Comparison of ENCODE assay signal across 20 mouse cellular contexts in genomic region chr14:79204866-79205265, GRCm38 (mm10). TPM values are rescaled to one million over a fixed set of nuclear protein-coding genes. Genes with fewer than 3 reads are reported as not detected.
DNase-seq lines count a peak whose midpoint lies in the region; ATAC-seq lines count a peak whose summit lies in the region.
"Had no signal": no experiment of that assay in that cellular context is flagged by ENCODE, and none has a peak within 500 bp of the region (broad histone marks: within the 10 kb centered on the region; RNA-seq: fewer than 3 reads in every experiment).

No protein-coding gene starts in this region.

- 91% methylated on average over 7 of the region's 7 CpGs for WGBS in midbrain, embryonic 13.5 days
- WGBS in midbrain, embryonic 15.5 days: 89% methylated on average over 7 of the region's 7 CpGs
- 91% methylated on average over 7 of the region's 7 CpGs for WGBS in forebrain, embryonic 16.5 days
- WGBS in limb, embryonic 15.5 days: 90% methylated on average over 7 of the region's 7 CpGs

- H3K9ac ChIP-seq in midbrain, embryonic 13.5 days (replicated peaks): no peak overlapping the region
- no peak overlapping the region for H3K9ac ChIP-seq in midbrain, embryonic 15.5 days
- H3K9ac ChIP-seq in forebrain, embryonic 16.5 days (replicated peaks; ENCODE audit: low read depth, low read length): no peak overlapping the region
- H3K9ac ChIP-seq in limb, embryonic 15.5 days: no peak overlapping the region
- H3K9ac ChIP-seq: embryonic facial prominence, embryonic 15.5 days; heart, embryonic 15.5 days; intestine, embryonic 15.5 days; lung, embryonic 15.5 days had no signal

- no peaks in the 10 kb centered on the region for H3K36me3 ChIP-seq in midbrain, embryonic 13.5 days
- no peaks in the 10 kb centered on the region for H3K36me3 ChIP-seq in midbrain, embryonic 15.5 days (replicated peaks)
- H3K36me3 ChIP-seq in forebrain, embryonic 16.5 days (ENCODE audit: control insufficient read depth, insufficient read depth): no peaks in the 10 kb centered on the region
- H3K36me3 ChIP-seq in limb, embryonic 15.5 days: no peaks in the 10 kb centered on the region; the same call in 1 of the 2 replicates
- H3K36me3 ChIP-seq: embryonic facial prominence, embryonic 15.5 days; heart, embryonic 15.5 days; intestine, embryonic 15.5 days; lung, embryonic 15.5 days had no signal

- DNase-seq in adrenal gland, adult 2 months: peak; percentile 0
- DNase-seq in adrenal gland, postnatal 10 days: no peak
- DNase-seq in natural killer cell, adult 2 months (ENCODE audit: low spot score in 2 of 2): no peak
- DNase-seq in cerebellum, adult 9-10 months: no peak
- DNase-seq: cerebellum, adult 11-12 months; liver; right cerebral cortex, postnatal 4 days had no signal

- no peaks in the 10 kb centered on the region for H3K9me3 ChIP-seq in midbrain, embryonic 13.5 days
- H3K9me3 ChIP-seq in midbrain, embryonic 15.5 days: no peaks in the 10 kb centered on the region
- H3K9me3 ChIP-seq in forebrain, embryonic 16.5 days (ENCODE audit: control insufficient read depth, low read length): no peaks in the 10 kb centered on the region
- no peaks in the 10 kb centered on the region for H3K9me3 ChIP-seq in limb, embryonic 15.5 days
- H3K9me3 ChIP-seq: embryonic facial prominence, embryonic 15.5 days; heart, embryonic 15.5 days; intestine, embryonic 15.5 days; lung, embryonic 15.5 days had no signal

- H3K4me2 ChIP-seq in midbrain, embryonic 13.5 days (replicated peaks): no peak overlapping the region
- H3K4me2 ChIP-seq in midbrain, embryonic 15.5 days: no peak overlapping the region
- no peak overlapping the region for H3K4me2 ChIP-seq in forebrain, embryonic 16.5 days (ENCODE audit: low read length)
- no peak overlapping the region for H3K4me2 ChIP-seq in limb, embryonic 15.5 days
- H3K4me2 ChIP-seq: embryonic facial prominence, embryonic 15.5 days; heart, embryonic 15.5 days; intestine, embryonic 15.5 days; lung, embryonic 15.5 days had no signal

- H3K4me3 ChIP-seq in midbrain, embryonic 13.5 days (replicated peaks): no peak overlapping the region
- H3K4me3 ChIP-seq in midbrain, embryonic 15.5 days: no peak overlapping the region
- H3K4me3 ChIP-seq in forebrain, embryonic 16.5 days (replicated peaks; ENCODE audit: low read length): no peak overlapping the region
- no peak overlapping the region for H3K4me3 ChIP-seq in limb, embryonic 15.5 days
- H3K4me3 ChIP-seq: embryonic facial prominence, embryonic 15.5 days; heart, embryonic 15.5 days; intestine, embryonic 15.5 days; lung, embryonic 15.5 days had no signal

- H3K27ac ChIP-seq in midbrain, embryonic 13.5 days: peak overlapping the region; percentile 5; the same call in 1 of the 2 replicates
- H3K27ac ChIP-seq in midbrain, embryonic 15.5 days: no peak overlapping the region
- H3K27ac ChIP-seq in forebrain, embryonic 16.5 days (ENCODE audit: low read length): peak overlapping the region; percentile 82
- H3K27ac ChIP-seq in limb, embryonic 15.5 days: peak overlapping the region; percentile 78; the same call in 1 of the 2 replicates
- H3K27ac ChIP-seq: embryonic facial prominence, embryonic 15.5 days; heart, embryonic 15.5 days; intestine, embryonic 15.5 days; lung, embryonic 15.5 days had no signal

- peaks cover 48% of the 10 kb centered on the region for H3K4me1 ChIP-seq in midbrain, embryonic 13.5 days (replicated peaks)
- H3K4me1 ChIP-seq in midbrain, embryonic 15.5 days: peaks cover 27% of the 10 kb centered on the region
- H3K4me1 ChIP-seq in forebrain, embryonic 16.5 days (replicated peaks; ENCODE audit: control insufficient read depth, insufficient read depth, low read length): peaks cover 40% of the 10 kb centered on the region
- peaks cover 56% of the 10 kb centered on the region for H3K4me1 ChIP-seq in limb, embryonic 15.5 days

- no peaks in the 10 kb centered on the region for H3K27me3 ChIP-seq in midbrain, embryonic 13.5 days
- H3K27me3 ChIP-seq in midbrain, embryonic 15.5 days (replicated peaks): no peaks in the 10 kb centered on the region
- H3K27me3 ChIP-seq in forebrain, embryonic 16.5 days (replicated peaks; ENCODE audit: control insufficient read depth, insufficient read depth, low read length): no peaks in the 10 kb centered on the region
- no peaks in the 10 kb centered on the region; the same call in 1 of the 2 replicates for H3K27me3 ChIP-seq in limb, embryonic 15.5 days
- H3K27me3 ChIP-seq: CH12.LX; embryonic facial prominence, embryonic 15.5 days; heart, embryonic 15.5 days; intestine, embryonic 15.5 days; lung, embryonic 15.5 days had no signal

- ATAC-seq in midbrain, embryonic 13.5 days: no peak
- ATAC-seq in midbrain, embryonic 15.5 days (replicated peaks): no peak
- no peak for ATAC-seq in forebrain, embryonic 16.5 days
- ATAC-seq in limb, embryonic 15.5 days (ENCODE audit: insufficient number of reproducible peaks, low FRiP score, low TSS enrichment, low read depth): no peak
- ATAC-seq: intestine, embryonic 15.5 days had no signal

RNA-seq across cellular contexts. Expression of gene Zfp957, which starts 42.3 kb away (rescaled TPM):
- total RNA-seq in adrenal gland, adult 2 months (2021): not detected
- not detected in 2 replicates for polyA plus RNA-seq in adrenal gland, adult 2 months (2012; rRNA removed)
- total RNA-seq in adrenal gland, postnatal 10 days (2021): not detected
- polyA plus RNA-seq in midbrain, embryonic 13.5 days (2015; fragmentation: Nextera tagmentation; extraction: Ambion mirVana): not detected in 2 replicates
- polyA plus RNA-seq in midbrain, embryonic 15.5 days (2015; fragmentation: Nextera tagmentation; extraction: Ambion mirVana): 0.06 TPM in 1 of 2 replicates, not detected in the other
- polyA plus RNA-seq in forebrain, embryonic 16.5 days (2015; fragmentation: Nextera tagmentation; extraction: Ambion mirVana): not detected in 2 replicates
- not detected in 2 replicates for polyA plus RNA-seq in limb, embryonic 15.5 days (2015; fragmentation: Nextera tagmentation; extraction: Ambion mirVana)
- total RNA-seq: CH12.LX; common myeloid progenitor, adult 5-6 weeks; gastrocnemius, postnatal 4 days; layer of hippocampus, postnatal 25 days had no signal
- polyA plus RNA-seq: embryonic facial prominence, embryonic 15.5 days; heart, embryonic 15.5 days; intestine, embryonic 15.5 days; lung, embryonic 15.5 days; urinary bladder, adult 2 months had no signal
